Mouse (Mus musculus) heart, postnatal 0 days (tissue): Measurements from ENCODE around the gene Grb2. TPM values are rescaled to one million over a fixed set of nuclear protein-coding genes. Genes with fewer than 3 reads are reported as not detected.

ENCODE experiments used
- ATAC-seq: fragments of 200-750 bp; cut with Nextera tagmentation; 2 replicates; pipeline ENCODE4 v1.8.0; 2017; ENCODE audit warnings: low read depth, moderate number of reproducible peaks, moderate library complexity; ENCODE audit not compliant: insufficient read depth
- DNase-seq: peaks from one replicate; pipeline ENCODE4 v3.0.0-alpha.2; 2016; ENCODE audit warnings: low spot score
- H3K27ac ChIP-seq: fragments of 300-500 bp; sonication (generic); 2 replicates; pipeline ENCODE4 v1.5.1; 2014; ENCODE audit warnings: low read depth, mild to moderate bottlenecking
- H3K27me3 ChIP-seq: fragments of 300-500 bp; sonication (generic); 2 replicates; pipeline ENCODE4 v1.6.1; 2014; ENCODE audit warnings: low read length, mixed read lengths; ENCODE audit not compliant: control insufficient read depth, insufficient read depth
- H3K36me3 ChIP-seq: fragments of 300-500 bp; sonication (generic); replicated peaks from 2 replicates; pipeline ENCODE4 v1.6.1; 2014; ENCODE audit warnings: low read length, mixed read lengths; ENCODE audit not compliant: control insufficient read depth, insufficient read depth
- H3K4me1 ChIP-seq: fragments of 300-500 bp; sonication (generic); 2 replicates; pipeline ENCODE4 v1.6.1; 2014; ENCODE audit warnings: antibody characterized with exemption; ENCODE audit not compliant: control insufficient read depth, insufficient read depth
- H3K4me2 ChIP-seq: fragments of 300-500 bp; sonication (generic); 2 replicates; pipeline ENCODE4 v1.6.1; 2014; ENCODE audit warnings: low read depth, mild to moderate bottlenecking, low read length, moderate library complexity
- H3K4me3 ChIP-seq: fragments of 300-500 bp; sonication (generic); 2 replicates; pipeline ENCODE4 v1.5.1; 2014; ENCODE audit warnings: low read depth, low read length
- H3K9ac ChIP-seq: fragments of 300-500 bp; sonication (generic); replicated peaks from 2 replicates; pipeline ENCODE4 v1.6.1; 2014; ENCODE audit warnings: low read depth, low read length, mixed read lengths
- H3K9me3 ChIP-seq: fragments of 300-500 bp; sonication (generic); replicated peaks from 2 replicates; pipeline ENCODE4 v1.6.1; 2016; ENCODE audit warnings: low read length; ENCODE audit not compliant: control insufficient read depth
- CTCF ChIP-seq: IDR thresholded peaks from 2 replicates; pipeline ENCODE4 v1.5.1; 2016; ENCODE audit warnings: antibody characterized with exemption, control low read depth, low read depth
- EP300 ChIP-seq: IDR thresholded peaks from 2 replicates; pipeline ENCODE4 v1.6.1; 2016; ENCODE audit warnings: antibody characterized with exemption, low read depth
- WGBS: fragments of 180-500 bp; shearing (Covaris S2); extraction: QIAGEN DNeasy Blood & Tissue Kit; methylation state at CpG from one replicate; pipeline ENCODE4 v1.1.7; 2014; 5-methylcytosine and 5-hydroxymethylcytosine counted together
- polyA plus RNA-seq: library from polyadenylated mRNA; unstranded; fragments of >200 nt; fragmentation: Nextera tagmentation; extraction: Ambion mirVana; gene quantifications from 2 replicates; pipeline ENCODE4 v1.2.1, GENCODE M21; 2015
- total RNA-seq: library from RNA; depleted of rRNA; stranded (reverse); fragments of >200 nt; gene quantifications from 2 replicates; pipeline ENCODE4 v1.2.3, GENCODE M21; 2014; ENCODE audit warnings: low replicate concordance

Gene Grb2
- total and polyA plus RNA-seq, 2 experiments from 2014 or later, result 96.9 to 126 TPM

GRCm38 (mm10) chr11:115685954-115686353 is 22.4 kb downstream of the Grb2 start:
- 44% methylated on average over 7 of the region's 7 CpGs for WGBS
- no peak overlapping the region for H3K9ac ChIP-seq

DNA sequence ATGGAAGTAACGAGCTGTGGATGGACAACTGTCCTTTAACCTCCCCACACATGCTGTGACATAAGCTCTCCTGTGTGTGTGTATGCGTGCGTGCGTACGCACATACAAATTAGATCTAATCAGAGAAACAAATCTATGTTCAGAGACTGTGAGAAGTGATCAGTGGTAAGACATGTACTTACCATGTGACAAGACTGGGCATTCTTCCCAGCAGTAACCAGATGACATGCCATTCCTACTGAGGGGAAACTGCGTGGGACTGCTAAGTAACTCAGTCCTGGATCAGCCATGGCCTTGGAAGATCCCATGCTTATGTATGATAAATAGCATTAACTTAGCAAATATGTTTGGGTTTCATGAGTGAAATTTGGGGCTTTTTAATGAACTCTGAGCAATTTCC is 23.5 kb downstream of the Grb2 start:
- peak; percentile 68 for ATAC-seq
- Histone ChIP-seq H3K4me2 (no peak overlapping the region), H3K9ac (no peak overlapping the region), H3K9me3 (no peaks in the 10 kb centered on the region), H3K4me1 (peaks cover 18% of the 10 kb centered on the region), H3K36me3 (peaks cover 36% of the 10 kb centered on the region; the same call in 1 of the 2 replicates), H3K4me3 (no peak overlapping the region), H3K27me3 (no peaks in the 10 kb centered on the region), H3K27ac (peak overlapping the region; percentile 82)
- no peak for TF ChIP-seq CTCF
- TF ChIP-seq EP300, result no peak
- WGBS, result 50% methylated on average over 6 of the region's 6 CpGs
- DNase-seq, result peak; percentile 55

More at GRCm38 (mm10) chr11:115685954-115686353, 22.4 kb downstream of the Grb2 start:
- Histone ChIP-seq H3K4me1 (peaks cover 18% of the 10 kb centered on the region), H3K4me3 (no peak overlapping the region), H3K27me3 (no peaks in the 10 kb centered on the region), H3K36me3 (peaks cover 36% of the 10 kb centered on the region; the same call in 1 of the 2 replicates), H3K9me3 (no peaks in the 10 kb centered on the region), H3K4me2 (peak overlapping the region; percentile 22; the same call in 1 of the 2 replicates), H3K27ac (peak overlapping the region; percentile 82)
- DNase-seq, result no peak
- ATAC-seq, result no peak
- no peak for TF ChIP-seq EP300
- TF ChIP-seq CTCF, result no peak

DNA sequence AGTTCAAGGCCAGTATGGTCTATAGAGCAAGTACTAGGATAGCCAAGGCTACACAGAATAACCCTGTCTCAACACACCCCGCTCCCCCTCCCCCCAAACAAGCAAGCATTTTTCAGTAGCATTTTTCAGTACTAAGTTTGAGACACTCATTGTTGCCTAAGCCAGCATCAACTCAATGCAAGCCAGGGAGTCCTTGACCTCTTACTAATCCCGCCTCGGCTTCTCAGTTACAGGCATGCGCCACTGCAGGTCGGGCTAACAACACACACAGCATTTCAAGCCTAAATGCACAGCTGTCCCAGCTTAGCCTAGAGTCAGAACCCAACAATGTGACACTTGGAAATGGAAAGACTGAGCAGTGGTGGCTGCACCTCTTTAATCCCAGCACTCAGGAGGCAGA is 25.1 kb downstream of the Grb2 start:
- 98% methylated on average over 5 of the region's 5 CpGs for WGBS
- H3K4me1 ChIP-seq, result peaks cover 21% of the 10 kb centered on the region
- peaks cover 36% of the 10 kb centered on the region for H3K36me3 ChIP-seq
- H3K27ac ChIP-seq, result no peak overlapping the region
- H3K9ac ChIP-seq, result no peak overlapping the region
- DNase-seq (no peak), ATAC-seq (no peak)
- H3K9me3 ChIP-seq, result no peaks in the 10 kb centered on the region
- no peak for TF ChIP-seq EP300
- no peak for TF ChIP-seq CTCF
- H3K4me3 ChIP-seq, result no peak overlapping the region
- no peak overlapping the region for H3K4me2 ChIP-seq
- no peaks in the 10 kb centered on the region for H3K27me3 ChIP-seq

- TF ChIP-seq EP300 (no peak), CTCF (no peak)
- no peak for DNase-seq
- Histone ChIP-seq H3K27me3 (no peaks in the 10 kb centered on the region), H3K4me1 (peaks cover 21% of the 10 kb centered on the region), H3K9ac (no peak overlapping the region), H3K36me3 (peaks cover 43% of the 10 kb centered on the region), H3K9me3 (no peaks in the 10 kb centered on the region), H3K4me2 (no peak overlapping the region), H3K4me3 (no peak overlapping the region), H3K27ac (no peak overlapping the region)
- WGBS, result 96% methylated on average over 3 of the region's 3 CpGs
- ATAC-seq, result no peak
Measured at GRCm38 (mm10) chr11:115682411-115682810, 26.0 kb downstream of the Grb2 start.

DNA sequence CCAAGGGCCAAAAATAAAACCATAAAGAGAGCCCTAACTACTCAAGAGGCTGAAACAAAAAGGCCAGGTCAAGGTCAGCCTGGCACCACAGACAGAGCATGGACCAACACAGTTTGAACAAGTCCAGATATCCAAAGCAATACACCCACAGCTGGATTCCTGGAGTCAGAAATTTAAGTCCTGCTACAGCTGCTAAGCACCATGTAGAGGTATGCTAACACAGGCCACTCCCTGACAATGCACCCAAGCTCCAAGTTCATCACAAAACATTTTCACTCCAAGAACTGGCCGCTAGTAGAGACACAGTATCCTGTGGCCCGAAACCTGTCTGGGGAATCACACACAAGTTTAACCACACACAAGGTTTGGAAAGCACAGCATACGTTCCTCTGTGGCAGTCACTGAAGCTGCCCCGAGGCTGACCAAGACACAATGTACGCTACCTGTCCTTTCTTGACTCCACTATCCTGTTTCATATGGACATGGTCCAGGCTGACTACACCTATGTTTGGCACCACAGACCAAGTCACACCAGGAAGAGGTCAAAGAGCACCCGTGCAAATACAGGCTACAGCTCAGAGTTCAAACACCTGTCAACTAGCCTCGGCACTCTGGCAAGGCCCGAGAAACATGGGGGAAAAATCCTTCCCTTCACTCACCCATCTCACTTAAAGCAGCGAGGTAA is 28.7 kb downstream of the Grb2 start:
- H3K27ac ChIP-seq, result peak overlapping the region; percentile 46
- ATAC-seq, result no peak
- H3K27me3 ChIP-seq, result no peaks in the 10 kb centered on the region
- H3K36me3 ChIP-seq, result peaks cover 47% of the 10 kb centered on the region
- H3K4me3 ChIP-seq, result no peak overlapping the region
- WGBS, result 84% methylated on average over 9 of the region's 9 CpGs
- no peaks in the 10 kb centered on the region for H3K9me3 ChIP-seq
- H3K9ac ChIP-seq, result no peak overlapping the region
- peaks cover 14% of the 10 kb centered on the region for H3K4me1 ChIP-seq
- TF ChIP-seq EP300, result no peak
- no peak for TF ChIP-seq CTCF
- no peak for DNase-seq
- H3K4me2 ChIP-seq, result no peak overlapping the region

DNA sequence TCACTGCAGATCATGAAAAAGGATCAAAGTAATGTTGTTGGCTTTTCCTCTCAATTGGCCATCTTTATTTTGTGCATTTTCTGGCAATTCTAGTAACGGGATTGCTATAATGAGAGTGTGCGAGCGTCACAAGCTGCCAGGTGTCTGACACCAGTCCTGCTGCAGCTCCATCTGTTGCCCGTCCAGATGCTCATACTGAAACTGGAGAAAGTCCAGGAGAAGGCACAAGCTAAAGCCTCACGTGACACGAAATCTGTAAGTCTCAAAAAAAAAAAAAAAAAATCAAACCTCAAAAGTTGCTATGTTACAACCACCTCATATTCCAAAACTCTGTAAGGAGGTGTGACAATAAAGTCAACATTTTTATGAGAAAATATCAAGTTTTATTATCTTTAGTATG is 29.5 kb downstream of the Grb2 start:
- WGBS, result 83% methylated on average over 6 of the region's 6 CpGs
- Histone ChIP-seq H3K4me1 (peaks cover 22% of the 10 kb centered on the region), H3K27ac (no peak overlapping the region)

More for the DNA sequence above, 29.5 kb downstream of the Grb2 start:
- Histone ChIP-seq H3K4me3 (no peak overlapping the region), H3K27me3 (no peaks in the 10 kb centered on the region), H3K36me3 (peaks cover 45% of the 10 kb centered on the region), H3K4me2 (no peak overlapping the region), H3K9ac (no peak overlapping the region), H3K9me3 (no peaks in the 10 kb centered on the region)
- ATAC-seq, result no peak
- no peak for DNase-seq
- TF ChIP-seq CTCF, result no peak
